Mouse (Mus musculus) erythroid progenitor cell, adult 5-6 weeks (primary cell): Measurements from ENCODE around the gene Kctd12. TPM values are rescaled to one million over a fixed set of nuclear protein-coding genes. Genes with fewer than 3 reads are reported as not detected.

Experiments
- ATAC-seq: replicated peaks from 2 replicates; pipeline ENCODE4 v1.8.0; 2016; ENCODE audit warnings: moderate number of reproducible peaks, mild to moderate bottlenecking, moderate TSS enrichment, inconsistent platforms; ENCODE audit not compliant: poor library complexity, low FRiP score, severe bottlenecking
- total RNA-seq, 2 experiments: library from RNA; stranded (forward) in 1 of 2; stranded (reverse) in 1 of 2; fragments of 150-400 nt in 1 of 2; fragments of 186-747, 209-891 nt in 1 of 2; gene quantifications; 2 replicates each; pipeline versions ENCODE4 v1.2.3 to v1.2.4; 2015 to 2017; ENCODE audit warnings: low replicate concordance in 2 of 2

Gene Kctd12
- 62.3 and 67.9 TPM in 2 replicates for total RNA-seq (2015; ENCODE audit: low replicate concordance)
- total RNA-seq (2017; ENCODE audit: low replicate concordance): 19.2 and 20.5 TPM in 2 replicates

DNA sequence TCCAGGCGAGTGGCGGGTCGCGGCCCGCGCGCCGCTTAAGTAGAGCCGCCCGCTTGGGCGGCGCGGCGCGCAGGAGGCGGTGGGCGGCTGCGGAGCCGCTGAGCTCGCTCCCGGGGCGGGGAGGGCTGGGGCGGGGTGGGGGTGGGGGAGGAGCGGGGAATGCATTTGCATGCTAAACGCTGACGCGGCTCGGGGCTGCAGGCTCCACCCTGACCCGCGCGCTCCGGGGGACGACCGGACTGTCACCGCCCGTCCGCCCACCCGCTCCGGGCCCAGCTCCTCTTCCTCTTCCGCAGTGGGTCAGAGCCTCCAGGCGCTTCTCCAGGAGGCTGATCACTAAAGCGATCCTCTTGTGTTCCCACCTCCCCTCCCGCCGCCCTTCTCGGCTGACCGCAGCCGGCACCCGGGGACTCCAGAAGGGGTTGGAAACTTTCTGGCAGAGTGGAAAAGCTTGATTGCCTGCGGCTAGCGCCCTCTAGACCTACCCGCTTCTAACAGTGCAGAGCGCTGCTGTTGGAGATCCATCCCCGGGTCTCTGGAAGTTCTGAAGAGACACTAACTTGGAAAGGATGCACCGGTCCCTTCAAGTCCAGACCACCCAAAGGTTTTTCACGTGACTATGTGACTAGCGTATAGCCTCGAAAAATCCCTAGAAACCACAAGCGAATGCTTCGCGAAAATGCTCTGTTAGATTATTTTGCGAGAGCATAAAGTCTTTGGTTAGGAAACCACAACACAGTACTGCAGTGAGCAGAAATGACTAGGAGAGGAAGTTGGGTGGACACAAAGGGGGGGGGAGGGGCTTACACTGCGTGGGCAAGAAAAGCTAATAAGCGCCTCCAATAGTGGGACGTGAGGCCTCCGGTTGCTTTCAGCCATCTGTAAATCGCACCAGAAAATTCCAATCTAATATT lies at the start of gene Kctd12:
Gene Kctd12 (minus strand): TSS at position 11 of the 914 bp plus-strand sequence.
- ATAC-seq: no peak

DNA sequence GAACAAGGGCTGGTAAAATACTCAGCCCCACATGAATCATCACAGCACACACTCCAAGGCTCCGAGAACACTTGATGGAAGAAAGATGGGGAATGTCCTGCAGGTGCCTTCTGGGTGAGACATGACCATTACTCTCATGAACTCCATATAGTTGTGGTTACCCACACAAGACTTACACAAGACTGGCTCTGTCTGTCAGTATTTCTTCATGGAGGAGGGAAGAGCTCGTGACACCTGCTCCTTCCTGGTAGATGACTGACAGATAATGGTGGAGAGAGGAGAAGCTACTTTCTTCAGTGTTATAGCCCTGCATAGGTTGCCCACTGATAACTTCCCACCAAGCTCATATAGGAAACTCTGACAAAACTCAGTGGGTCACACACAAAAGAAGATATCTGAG lies 46.8 kb upstream of the Kctd12 start:
- no peak for ATAC-seq

DNA sequence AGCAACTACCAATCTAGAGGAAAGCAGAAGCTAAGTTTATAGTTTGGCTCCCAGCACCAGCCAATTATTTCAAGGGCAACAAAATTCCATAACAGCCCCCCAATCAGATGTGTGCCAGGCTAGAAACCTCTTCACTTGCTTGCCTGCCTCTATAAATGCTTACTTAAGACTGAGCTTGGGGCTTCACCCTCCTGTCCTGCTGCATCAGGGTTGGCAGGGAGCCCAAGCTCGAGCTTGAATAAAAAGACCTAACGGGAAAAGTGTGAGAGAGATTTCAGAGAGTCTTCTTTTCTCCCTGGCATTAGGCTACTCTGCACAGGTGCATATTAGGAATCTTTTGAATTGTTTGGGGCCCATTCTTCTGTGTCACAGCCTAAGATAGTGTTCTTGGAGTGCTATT lies 37.6 kb upstream of the Kctd12 start:
- ATAC-seq: no peak

DNA sequence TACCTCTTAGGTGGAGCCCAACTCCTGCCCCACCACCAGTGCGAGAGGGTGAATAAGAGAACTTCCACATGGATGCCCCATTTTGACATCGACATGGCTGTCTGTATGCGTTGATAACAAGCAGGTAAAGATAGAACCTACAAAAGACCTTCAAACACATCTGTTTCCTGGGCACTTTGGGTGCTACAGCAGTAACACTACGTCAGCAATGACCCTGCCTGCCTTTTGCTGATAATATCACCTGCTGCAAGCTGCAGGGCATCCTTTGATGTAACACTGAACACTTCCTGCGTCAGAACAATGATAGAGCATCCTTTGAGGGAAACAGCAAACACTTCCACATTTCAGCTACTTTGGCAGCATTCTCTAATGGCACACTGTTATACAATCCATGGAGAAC lies 34.6 kb upstream of the Kctd12 start:
- ATAC-seq: no peak

- ATAC-seq: 0 out of 2 replicates have a peak, but pooled peaks have one; percentile 56
Observed at GRCm38 (mm10) chr14:103012563-103013150, 30.2 kb upstream of the Kctd12 start.

GRCm38 (mm10) chr14:103011782-103012181 lies 29.3 kb upstream of the Kctd12 start:
- no peak for ATAC-seq

- no peak for ATAC-seq
Observed at GRCm38 (mm10) chr14:103007737-103008136, 25.3 kb upstream of the Kctd12 start.

GRCm38 (mm10) chr14:102994662-102995561 lies 12.5 kb upstream of the Kctd12 start:
- ATAC-seq: peak; percentile 52; the same call in 1 of the 2 replicates

GRCm38 (mm10) chr14:102990765-102991164 lies 8.3 kb upstream of the Kctd12 start:
- ATAC-seq: no peak

DNA sequence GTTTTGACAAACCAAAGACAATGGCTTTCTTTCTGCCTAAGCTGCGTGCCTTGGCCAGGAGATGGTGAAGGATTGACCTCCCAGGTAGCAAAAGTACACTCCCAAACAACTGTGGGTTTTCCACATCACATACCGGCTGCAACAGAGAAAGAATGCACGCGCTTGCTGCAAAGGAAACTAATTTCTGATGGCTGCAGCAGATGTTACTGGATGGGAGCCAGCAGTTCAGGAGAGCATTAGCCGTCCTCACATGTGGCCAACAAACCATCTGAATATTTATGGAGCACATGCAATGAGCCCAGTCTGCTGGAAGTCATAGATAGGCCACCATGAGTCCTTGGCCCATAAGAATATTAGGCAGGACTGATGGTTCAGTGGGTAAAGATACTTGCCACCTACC lies 7.4 kb upstream of the Kctd12 start:
- ATAC-seq: no peak

GRCm38 (mm10) chr14:102989254-102989653 lies 6.8 kb upstream of the Kctd12 start:
- no peak for ATAC-seq

DNA sequence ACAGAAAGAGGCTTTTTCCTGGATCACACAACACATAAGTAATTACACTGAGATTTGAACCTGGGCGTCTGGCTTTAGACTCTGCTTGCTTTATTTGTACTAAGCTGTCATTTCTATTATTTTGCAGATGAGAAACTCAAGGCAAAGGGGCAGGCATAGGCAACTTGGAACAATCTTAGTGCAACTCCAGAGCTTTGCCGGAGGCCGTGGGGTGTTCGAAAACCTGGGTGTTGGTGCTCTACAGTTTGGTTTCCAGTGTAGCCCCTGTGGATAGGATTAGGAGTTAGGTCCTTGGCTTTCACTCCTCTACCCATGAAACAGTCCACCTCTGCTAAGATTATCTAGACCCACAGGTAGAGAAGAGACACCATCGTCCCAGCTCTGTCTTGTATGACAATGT lies 5.2 kb upstream of the Kctd12 start:
- no peak for ATAC-seq

DNA sequence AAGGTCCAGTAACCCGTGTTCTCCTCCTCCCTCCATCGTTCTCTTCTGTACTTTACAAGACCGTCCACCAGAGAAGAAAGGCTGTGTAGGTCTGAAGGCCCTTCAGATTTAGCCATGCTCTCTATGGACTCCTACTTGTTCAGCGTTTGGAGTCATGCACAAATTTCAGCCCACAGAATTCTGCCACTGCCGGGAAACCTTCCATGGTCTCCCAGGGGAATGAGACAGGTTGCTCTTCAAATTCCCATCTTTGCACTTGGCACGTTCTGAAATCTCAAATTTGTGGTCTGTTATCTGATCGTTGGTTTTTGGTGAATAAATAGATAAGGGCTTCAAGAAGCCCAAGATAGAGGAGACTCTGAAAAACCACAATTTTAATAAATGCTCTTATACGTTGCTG lies 1.2 kb upstream of the Kctd12 start:
- no peak for ATAC-seq

- ATAC-seq: no peak
Observed at GRCm38 (mm10) chr14:102982016-102982626, 316 bp downstream of the Kctd12 start.

- no peak for ATAC-seq
Observed at GRCm38 (mm10) chr14:102981441-102982015, 909 bp downstream of the Kctd12 start.

- ATAC-seq: no peak
Observed at GRCm38 (mm10) chr14:102980986-102981385, 1.5 kb downstream of the Kctd12 start.

DNA sequence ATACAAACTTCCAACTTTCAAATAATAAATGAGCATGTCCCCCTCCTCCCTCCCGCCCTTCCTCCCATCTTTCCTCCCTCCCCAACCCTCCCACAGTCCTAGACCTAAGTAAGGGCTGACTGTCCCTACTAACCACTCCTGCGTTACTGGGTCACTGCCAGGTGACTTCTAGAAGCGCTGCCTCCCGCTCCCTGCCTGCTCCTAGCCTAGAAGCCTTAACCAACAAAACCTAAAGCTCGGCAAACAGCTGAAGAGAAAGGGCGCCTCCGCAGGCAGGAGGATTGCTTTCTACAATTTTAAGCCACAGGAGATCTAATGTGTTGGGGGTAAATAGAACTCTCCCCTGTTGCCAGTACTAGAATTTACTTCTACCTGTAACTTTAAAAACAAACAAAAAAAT lies 2.0 kb downstream of the Kctd12 start:
- ATAC-seq: no peak

GRCm38 (mm10) chr14:102979831-102980230 lies 2.6 kb downstream of the Kctd12 start:
- ATAC-seq: no peak

DNA sequence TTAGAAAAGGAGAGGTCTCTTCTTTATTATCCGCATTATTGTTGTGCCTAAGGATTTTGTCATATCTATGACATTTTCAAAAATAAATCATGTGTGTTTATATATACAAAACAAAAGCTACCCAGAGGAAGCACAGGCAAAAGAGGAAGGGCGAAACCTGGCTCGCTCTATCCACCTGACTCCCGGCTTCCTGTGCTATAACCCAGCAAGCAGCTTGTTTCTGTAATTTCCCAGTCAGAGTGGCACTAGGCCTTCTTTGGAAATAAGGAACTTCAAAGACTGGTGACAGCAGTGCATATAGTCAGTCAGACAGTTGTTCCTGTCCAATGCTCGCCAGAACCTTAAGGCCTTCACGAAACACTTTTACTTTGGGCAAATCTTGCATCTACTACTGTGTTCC lies 6.6 kb downstream of the Kctd12 start:
- ATAC-seq: no peak
